Mouse (Mus musculus) myocyte (in vitro differentiated cells): ENCODE results near the gene Pbrm1. TPM values are rescaled to one million over a fixed set of nuclear protein-coding genes. Genes with fewer than 3 reads are reported as not detected.

Experiments used
- H3K27me3 ChIP-seq: one replicate; pipeline ENCODE4 v1.6.1; 2011; ENCODE audit not compliant: control insufficient read depth, insufficient read depth, insufficient read length
- H3K36me3 ChIP-seq: one replicate; pipeline ENCODE4 v1.6.1; 2011; ENCODE audit not compliant: control insufficient read depth, insufficient read depth
- H3K4me2 ChIP-seq: one replicate; pipeline ENCODE4 v1.6.1; 2011; ENCODE audit warnings: low read depth, control low read depth
- H3K4me3 ChIP-seq: one replicate; pipeline ENCODE4 v1.5.1; 2011; ENCODE audit warnings: mild to moderate bottlenecking, control low read depth, moderate library complexity
- H3K79me2 ChIP-seq: one replicate; pipeline ENCODE4 v1.6.1; 2011; ENCODE audit not compliant: control insufficient read depth, insufficient read depth
- H3ac ChIP-seq: one replicate; pipeline ENCODE4 v1.6.1; 2011; ENCODE audit not compliant: control insufficient read depth, insufficient read length
- CEBPB ChIP-seq: IDR thresholded peaks from 2 replicates; pipeline ENCODE4 v1.6.1; 2011; ENCODE audit warnings: mild to moderate bottlenecking, moderate library complexity; ENCODE audit not compliant: poor library complexity, insufficient read depth, severe bottlenecking
- E2F4 ChIP-seq: IDR thresholded peaks from one replicate; pipeline ENCODE4 v1.6.1; 2011; ENCODE audit warnings: mild to moderate bottlenecking, control low read depth, moderate library complexity; ENCODE audit not compliant: insufficient read depth
- MAX ChIP-seq: IDR thresholded peaks from one replicate; pipeline ENCODE4 v1.6.1; 2011; ENCODE audit warnings: low read depth, mild to moderate bottlenecking, control low read depth
- MYOD1 ChIP-seq, 3 experiments: IDR thresholded peaks; one replicate each; pipeline ENCODE4 v1.6.1; 2011; ENCODE audit warnings: control low read depth in 2 of 3, low read depth in 2 of 3, mild to moderate bottlenecking in 2 of 3, moderate library complexity in 1 of 3; ENCODE audit not compliant: insufficient read length in 2 of 3, control insufficient read depth in 1 of 3
- MYOG ChIP-seq, 3 experiments: IDR thresholded peaks; one replicate each; pipeline ENCODE4 v1.6.1; 2011; ENCODE audit warnings: control low read depth in 2 of 3, low read depth in 2 of 3, mild to moderate bottlenecking in 2 of 3; ENCODE audit not compliant: insufficient read length in 2 of 3, control insufficient read depth in 1 of 3, insufficient read depth in 1 of 3
- POLR2A ChIP-seq: IDR thresholded peaks from one replicate; pipeline ENCODE4 v1.6.1; 2011; ENCODE audit warnings: low read depth, mild to moderate bottlenecking, control low read depth, moderate library complexity; ENCODE audit not compliant: insufficient read length
- POLR2AphosphoS2 ChIP-seq: IDR thresholded peaks from one replicate; pipeline ENCODE4 v1.6.1; 2011; ENCODE audit warnings: low read depth, control low read depth; ENCODE audit not compliant: insufficient read length
- REST ChIP-seq: IDR thresholded peaks from one replicate; pipeline ENCODE4 v1.6.1; 2011; ENCODE audit warnings: mild to moderate bottlenecking, control low read depth, moderate library complexity; ENCODE audit not compliant: insufficient read depth, insufficient read length
- SRF ChIP-seq: IDR thresholded peaks from one replicate; pipeline ENCODE4 v1.6.1; 2011; ENCODE audit warnings: low read depth; ENCODE audit not compliant: control insufficient read depth, insufficient read length
- TCF12 ChIP-seq: IDR thresholded peaks from one replicate; pipeline ENCODE4 v1.6.1; 2011; ENCODE audit warnings: mild to moderate bottlenecking, control low read depth; ENCODE audit not compliant: poor library complexity, insufficient read depth, severe bottlenecking
- TCF3 ChIP-seq: IDR thresholded peaks from one replicate; pipeline ENCODE4 v1.6.1; 2011; ENCODE audit warnings: low read depth, control low read depth; ENCODE audit not compliant: insufficient read length
- USF1 ChIP-seq: IDR thresholded peaks from one replicate; pipeline ENCODE4 v1.6.1; 2011; ENCODE audit warnings: low read depth, mild to moderate bottlenecking, control low read depth, moderate library complexity
- polyA plus RNA-seq: library from polyadenylated mRNA; unstranded; fragments of >200 nt; fragmentation: generic; extraction: Trizol; gene quantifications from one replicate; pipeline ENCODE4 v1.2.1, GENCODE M21; 2012; ENCODE audit warnings: missing spikeins

Pbrm1 gene
- polyA plus RNA-seq, 1 experiment, result 14.1 TPM

DNA sequence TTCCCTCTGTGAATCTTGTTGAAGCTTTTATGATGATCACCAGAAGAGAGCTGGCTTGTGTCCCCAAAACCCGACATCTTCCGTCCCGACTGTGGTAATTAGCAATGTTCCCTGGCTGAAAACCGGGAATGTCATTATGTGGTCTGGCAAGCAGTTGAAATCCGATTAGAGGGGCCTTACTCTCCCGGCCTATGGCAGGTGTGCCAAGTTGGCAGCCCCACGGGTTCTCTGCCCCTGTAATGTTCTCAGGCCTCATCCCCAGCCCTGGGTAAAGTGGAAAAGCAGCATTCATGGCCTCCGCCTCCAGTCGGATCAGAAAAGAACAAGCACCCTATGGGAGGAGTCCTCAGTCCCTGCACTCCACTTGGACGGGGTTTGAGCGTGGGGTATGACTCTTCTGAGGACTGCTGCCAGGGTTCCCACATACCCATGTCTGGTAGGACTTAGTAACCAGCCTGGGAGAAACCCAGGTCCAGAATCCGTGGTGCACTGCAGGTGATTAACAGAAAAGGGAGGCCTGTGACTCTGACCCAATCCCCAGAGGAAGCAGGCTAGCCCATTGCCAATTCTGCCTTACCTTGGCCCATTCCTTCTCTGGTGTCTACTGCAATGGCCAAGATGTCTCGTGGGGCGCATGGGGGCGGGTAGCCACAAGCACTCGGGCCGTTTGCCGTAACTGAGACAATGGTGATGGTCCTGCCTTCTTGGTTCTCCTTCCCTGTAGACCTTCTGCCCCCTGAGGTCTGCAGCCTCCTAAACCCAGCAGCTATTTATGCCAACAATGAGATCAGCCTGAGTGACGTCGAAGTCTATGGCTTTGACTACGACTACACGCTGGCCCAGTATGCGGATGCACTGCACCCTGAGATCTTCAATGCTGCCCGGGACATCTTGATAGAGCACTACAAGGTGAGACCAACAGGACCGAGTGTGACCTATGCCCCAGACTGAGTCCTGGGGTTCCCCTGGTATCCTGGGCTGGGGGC is 115.4 kb downstream of the Pbrm1 start:
- no peaks in the 10 kb centered on the region for H3K79me2 ChIP-seq
- no peak overlapping the region for H3K4me3 ChIP-seq
- H3K27me3 ChIP-seq, result no peaks in the 10 kb centered on the region
- TF ChIP-seq E2F4 (no peak), MAX (no peak), TCF3 (no peak), MYOG (IDR thresholded peaks at IDR 0.05; ENCODE audit: control insufficient read depth in 1 of 3, insufficient read depth in 1 of 3, insufficient read length in 2 of 3, low read depth in 2 of 3) (no peak), MYOD1 (IDR thresholded peaks at IDR 0.05; ENCODE audit: control insufficient read depth in 1 of 3, insufficient read length in 2 of 3, low read depth in 2 of 3) (no peak)
- H3ac ChIP-seq, result no peak overlapping the region
- peaks cover 3% of the 10 kb centered on the region for H3K36me3 ChIP-seq
- H3K4me2 ChIP-seq, result no peak overlapping the region

DNA sequence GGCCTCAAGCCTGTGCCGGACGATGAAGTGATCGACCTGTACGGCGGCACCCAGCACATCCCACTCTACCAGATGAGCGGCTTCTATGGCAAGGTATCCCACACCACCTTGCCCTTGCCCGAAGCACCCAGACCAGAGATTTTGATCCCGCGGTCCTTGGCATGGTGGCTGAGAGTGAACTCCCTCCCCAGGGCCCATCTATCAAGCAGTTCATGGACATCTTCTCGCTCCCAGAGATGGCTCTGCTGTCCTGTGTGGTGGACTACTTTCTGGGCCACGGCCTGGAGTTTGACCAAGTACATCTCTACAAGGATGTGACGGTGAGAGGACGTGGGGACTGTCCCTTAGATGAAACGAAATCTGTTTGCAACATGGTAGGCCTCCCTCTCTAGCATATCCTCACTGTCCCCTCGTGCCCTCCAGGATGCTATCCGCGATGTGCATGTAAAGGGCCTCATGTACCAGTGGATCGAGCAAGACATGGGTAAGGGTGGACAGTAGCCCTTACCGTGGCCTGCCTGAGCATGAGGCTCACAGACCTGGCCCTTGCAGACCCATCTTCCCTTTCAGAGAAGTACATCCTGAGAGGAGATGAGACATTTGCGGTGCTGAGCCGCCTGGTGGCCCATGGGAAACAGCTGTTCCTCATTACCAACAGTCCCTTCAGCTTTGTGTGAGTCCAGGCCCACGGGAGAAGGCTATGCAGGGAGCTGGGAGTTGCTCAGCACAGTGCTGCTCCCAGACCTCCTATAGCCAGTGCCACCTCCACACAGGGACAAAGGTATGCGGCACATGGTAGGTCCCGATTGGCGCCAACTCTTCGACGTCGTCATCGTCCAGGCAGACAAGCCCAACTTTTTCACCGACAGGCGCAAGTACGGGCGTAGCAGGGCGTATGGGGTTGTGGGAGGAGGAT is 116.8 kb downstream of the Pbrm1 start:
- Histone ChIP-seq H3K36me3 (peaks cover 3% of the 10 kb centered on the region), H3K27me3 (no peaks in the 10 kb centered on the region)
- no peak for TF ChIP-seq USF1
- TF ChIP-seq TCF3, result no peak
- no peak for TF ChIP-seq MYOD1 (IDR thresholded peaks at IDR 0.05; ENCODE audit: control insufficient read depth in 1 of 3, insufficient read length in 2 of 3, low read depth in 2 of 3)

DNA sequence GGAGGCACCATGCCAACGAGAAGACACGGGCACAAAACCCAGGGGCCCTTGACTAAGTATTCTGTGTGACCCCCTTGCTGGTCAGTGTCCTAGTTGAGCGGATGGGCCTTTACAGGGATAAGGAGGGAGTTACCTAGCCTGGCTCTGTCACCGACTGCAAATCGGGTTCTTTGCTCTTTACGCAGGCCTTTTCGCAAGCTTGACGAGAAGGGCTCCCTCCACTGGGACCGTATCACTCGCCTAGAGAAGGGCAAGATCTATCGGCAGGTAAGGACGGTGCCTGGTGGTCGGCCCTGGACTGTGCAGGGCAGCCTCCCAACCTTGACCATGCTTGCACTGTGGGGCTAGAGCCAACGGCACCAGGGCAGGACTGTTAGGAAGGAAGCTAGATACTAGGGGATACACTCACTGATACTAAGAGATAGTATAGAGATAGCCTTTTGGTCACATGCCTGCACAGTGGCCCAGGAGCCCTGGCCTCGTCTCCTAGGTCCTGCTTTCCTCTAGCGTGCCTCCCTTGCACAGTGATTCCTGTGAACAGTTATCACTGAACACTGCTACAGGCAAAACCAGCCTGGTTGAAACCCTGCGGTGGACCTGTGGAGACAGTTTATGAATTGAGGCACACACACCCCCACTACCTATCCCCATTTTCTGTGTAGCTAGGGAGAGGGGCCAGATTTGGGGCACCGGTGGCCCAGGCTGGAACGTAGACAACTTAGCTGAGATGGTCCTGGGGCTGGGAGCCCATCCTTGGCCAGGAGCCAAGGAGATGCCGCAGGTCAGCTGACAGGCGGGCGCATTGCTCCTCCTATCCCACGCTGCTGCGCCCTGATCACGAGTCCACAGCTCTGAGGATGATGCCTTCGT is 117.7 kb downstream of the Pbrm1 start:
- no peaks in the 10 kb centered on the region for H3K27me3 ChIP-seq
- no peak overlapping the region for H3K4me2 ChIP-seq
- no peaks in the 10 kb centered on the region for H3K79me2 ChIP-seq
- TF ChIP-seq E2F4 (no peak), REST (no peak), MAX (no peak), POLR2AphosphoS2 (no peak), TCF12 (no peak), POLR2A (no peak), CEBPB (no peak)
- H3K4me3 ChIP-seq, result no peak overlapping the region
- H3K36me3 ChIP-seq, result peaks cover 3% of the 10 kb centered on the region
- no peak overlapping the region for H3ac ChIP-seq

More for the DNA sequence above, 116.8 kb downstream of the Pbrm1 start:
- Histone ChIP-seq H3K4me2 (no peak overlapping the region), H3K79me2 (no peaks in the 10 kb centered on the region), H3ac (no peak overlapping the region), H3K4me3 (no peak overlapping the region)

DNA sequence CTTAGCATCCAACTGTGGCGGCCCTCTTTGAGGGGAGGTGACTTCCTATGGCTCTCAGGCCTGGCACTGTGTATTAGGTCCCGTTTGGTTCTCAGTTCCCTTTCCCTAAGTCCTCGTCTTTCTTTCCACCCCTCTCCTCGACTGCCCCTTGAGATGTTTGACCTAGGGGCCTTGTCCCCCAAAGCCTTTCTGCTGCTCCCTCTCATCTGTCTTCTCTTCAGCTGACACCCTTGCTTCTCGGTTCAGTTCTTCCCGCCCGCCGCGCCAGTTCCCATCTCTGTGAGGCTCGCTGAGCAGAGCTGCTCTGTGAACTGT is 118.3 kb downstream of the Pbrm1 start:
- TF ChIP-seq MAX, result no peak
- no peak for TF ChIP-seq POLR2A
- TF ChIP-seq MYOD1 (IDR thresholded peaks at IDR 0.05; ENCODE audit: control insufficient read depth in 1 of 3, insufficient read length in 2 of 3, low read depth in 2 of 3), result no peak
- TF ChIP-seq SRF, result no peak
- TF ChIP-seq REST, result no peak
- TF ChIP-seq USF1, result no peak
- no peak for TF ChIP-seq E2F4
- TF ChIP-seq TCF12, result no peak
- no peak for TF ChIP-seq CEBPB
- no peak for TF ChIP-seq TCF3
- TF ChIP-seq MYOG (IDR thresholded peaks at IDR 0.05; ENCODE audit: control insufficient read depth in 1 of 3, insufficient read depth in 1 of 3, insufficient read length in 2 of 3, low read depth in 2 of 3), result no peak
- TF ChIP-seq POLR2AphosphoS2, result no peak
- H3K36me3 ChIP-seq, result peaks cover 3% of the 10 kb centered on the region

More for the DNA sequence above, 118.3 kb downstream of the Pbrm1 start:
- H3ac ChIP-seq, result no peak overlapping the region
- H3K27me3 ChIP-seq, result no peaks in the 10 kb centered on the region
- H3K4me3 ChIP-seq, result no peak overlapping the region
- H3K4me2 ChIP-seq, result no peak overlapping the region
- H3K79me2 ChIP-seq, result no peaks in the 10 kb centered on the region
